Mouse (Mus musculus) megakaryocyte-erythroid progenitor cell, adult 5-6 weeks (primary cell): Measurements from ENCODE around the gene Atp1b2. TPM values are rescaled to one million over a fixed set of nuclear protein-coding genes. Genes with fewer than 3 reads are reported as not detected.
A peak's percentile ranks its signal among the peaks of the same experiment; 100 is the strongest.
"Not testable (repeated sequence)": the region's sequence is repeated elsewhere in the genome, so short reads cannot be mapped to it uniquely, and the experiment has no call there.

Source experiments
- ATAC-seq: replicated peaks from 2 replicates; pipeline ENCODE4 v1.8.0; 2016; ENCODE audit warnings: mild to moderate bottlenecking, inconsistent platforms; ENCODE audit not compliant: severe bottlenecking, poor library complexity, low FRiP score, low TSS enrichment
- total RNA-seq, 2 experiments: library from RNA; stranded (forward) in 1 of 2; stranded (reverse) in 1 of 2; fragments of 200-1000, 215-1000 nt in 1 of 2; fragments of >200 nt in 1 of 2; fragmentation: Nextera tagmentation in 1 of 2; gene quantifications; 2 replicates each; pipeline ENCODE4 v1.2.3; 2014 to 2017

Gene Atp1b2
- total RNA-seq (2014; fragmentation: Nextera tagmentation) = 291 and 408 TPM in 2 replicates
- total RNA-seq (2017) = 32.8 and 68.9 TPM in 2 replicates

- ATAC-seq = peak; percentile 89
Observed at GRCm38 (mm10) chr11:69605726-69606490, at the start of gene Atp1b2. Gene Atp1b2, minus strand, starts transcription at chr11:69605942.

- ATAC-seq = no peak
Observed at GRCm38 (mm10) chr11:69654760-69655159, 49.0 kb upstream of the Atp1b2 start.

GRCm38 (mm10) chr11:69653399-69653798 lies 47.7 kb upstream of the Atp1b2 start:
- no peak for ATAC-seq

- no peak for ATAC-seq
Observed at GRCm38 (mm10) chr11:69645860-69646259, 40.1 kb upstream of the Atp1b2 start.

GRCm38 (mm10) chr11:69635471-69635870 lies 29.7 kb upstream of the Atp1b2 start:
- no peak for ATAC-seq

GRCm38 (mm10) chr11:69633128-69633866 lies 27.6 kb upstream of the Atp1b2 start:
- ATAC-seq = peak; percentile 16; the same call in 1 of the 2 replicates

- ATAC-seq = peak; percentile 97
Observed at GRCm38 (mm10) chr11:69632284-69633089, 26.7 kb upstream of the Atp1b2 start, which contains the start of gene Fxr2. Gene Fxr2, plus strand, starts transcription at chr11:69632990.

GRCm38 (mm10) chr11:69629802-69630201 lies 24.1 kb upstream of the Atp1b2 start:
- no peak for ATAC-seq

- peak; percentile 51 for ATAC-seq
Observed at GRCm38 (mm10) chr11:69628286-69628685, 22.5 kb upstream of the Atp1b2 start.

- ATAC-seq = not testable (repeated sequence)
Observed at GRCm38 (mm10) chr11:69624339-69624738, 18.6 kb upstream of the Atp1b2 start.

GRCm38 (mm10) chr11:69623006-69623405 lies 17.3 kb upstream of the Atp1b2 start:
- no peak for ATAC-seq

GRCm38 (mm10) chr11:69622406-69622805 lies 16.7 kb upstream of the Atp1b2 start:
- no peak for ATAC-seq

GRCm38 (mm10) chr11:69621571-69622268 lies 16.0 kb upstream of the Atp1b2 start, which contains the start of gene Sat2:
Gene Sat2, plus strand, starts transcription at chr11:69622024.
- no peak for ATAC-seq

GRCm38 (mm10) chr11:69620394-69621081 lies 14.8 kb upstream of the Atp1b2 start:
- ATAC-seq = peak; percentile 76

GRCm38 (mm10) chr11:69617805-69618204 lies 12.1 kb upstream of the Atp1b2 start, which contains the start of gene Shbg:
Gene Shbg, minus strand, starts transcription at chr11:69617905.
- ATAC-seq = no peak

GRCm38 (mm10) chr11:69616781-69617180 lies 11.0 kb upstream of the Atp1b2 start:
- ATAC-seq = no peak

GRCm38 (mm10) chr11:69614257-69614588 lies 8.5 kb upstream of the Atp1b2 start:
- ATAC-seq = not testable (repeated sequence)

GRCm38 (mm10) chr11:69613553-69614256 lies 8.0 kb upstream of the Atp1b2 start:
- no peak for ATAC-seq
